8 mouse cellular contexts compared by ENCODE assay signal in the genomic region with DNA sequence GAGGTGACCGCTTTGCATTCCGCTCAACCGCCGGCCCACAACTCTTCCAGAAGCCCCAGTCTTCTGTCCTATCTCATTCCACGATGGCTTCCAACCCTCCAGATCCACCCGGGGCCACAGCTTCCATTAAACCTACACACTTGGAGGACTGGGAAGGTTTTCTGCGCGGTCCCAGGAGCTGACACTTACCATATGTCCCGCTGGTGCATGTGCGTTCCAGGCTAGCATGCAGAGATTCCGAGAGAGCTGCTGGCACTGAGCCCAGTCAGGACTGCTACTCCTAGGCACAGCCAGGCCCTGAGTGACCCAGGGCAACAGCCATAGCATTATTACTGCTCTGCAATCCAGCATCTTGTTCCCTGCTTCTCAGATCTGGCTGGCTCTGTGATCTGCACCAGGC. TPM values are rescaled to one million over a fixed set of nuclear protein-coding genes. Genes with fewer than 3 reads are reported as not detected.
DNase-seq lines count a peak whose midpoint lies in the region; ATAC-seq and TF ChIP-seq lines count a peak whose summit lies in the region.

No protein-coding gene starts in this region.

- H3K27ac ChIP-seq in intestine, embryonic 14.5 days (ENCODE audit: low read depth): peak overlapping the region; percentile 64
- H3K27ac ChIP-seq in intestine, postnatal 0 days (ENCODE audit: low read depth, low read length): no peak overlapping the region
- no peak overlapping the region for H3K27ac ChIP-seq in liver, embryonic 15.5 days (replicated peaks)

- no peak overlapping the region for H3K9ac ChIP-seq in intestine, embryonic 14.5 days (ENCODE audit: low read length)
- no peak overlapping the region for H3K9ac ChIP-seq in intestine, postnatal 0 days (ENCODE audit: low read depth, low read length)
- no peak overlapping the region for H3K9ac ChIP-seq in liver, embryonic 15.5 days

- no peak for TF ChIP-seq CTCF in intestine, postnatal 0 days (IDR thresholded peaks at IDR 0.05; ENCODE audit: low read depth)

- no peak overlapping the region for H3K4me3 ChIP-seq in intestine, embryonic 14.5 days (ENCODE audit: low read depth, low read length)
- H3K4me3 ChIP-seq in intestine, postnatal 0 days (ENCODE audit: low read depth, low read length): no peak overlapping the region
- H3K4me3 ChIP-seq in liver, embryonic 15.5 days (replicated peaks): no peak overlapping the region

- H3K9me3 ChIP-seq in intestine, embryonic 14.5 days (ENCODE audit: control insufficient read depth, low read length): no peaks in the 10 kb centered on the region
- no peaks in the 10 kb centered on the region for H3K9me3 ChIP-seq in intestine, postnatal 0 days (ENCODE audit: control insufficient read depth)
- H3K9me3 ChIP-seq in liver, embryonic 15.5 days (replicated peaks): no peaks in the 10 kb centered on the region

- DNase-seq in intestine, embryonic 14.5 days (ENCODE audit: low spot score): peak; percentile 70
- DNase-seq in adipocyte (ENCODE audit: low spot score): peak; percentile 28
- peak; percentile 69 to 72 for DNase-seq in cerebellum, postnatal 14 days
- no peak for DNase-seq in thymus, postnatal 14 days
- DNase-seq in right cerebral cortex, postnatal 36 days (ENCODE audit: low spot score in 2 of 2): no peak
- no peak for DNase-seq in natural killer cell, adult 2 months (ENCODE audit: low spot score in 2 of 2)

- H3K27me3 ChIP-seq in intestine, embryonic 14.5 days (replicated peaks; ENCODE audit: control insufficient read depth, insufficient read depth, low read length): no peaks in the 10 kb centered on the region
- no peaks in the 10 kb centered on the region for H3K27me3 ChIP-seq in intestine, postnatal 0 days (replicated peaks; ENCODE audit: control insufficient read depth, insufficient read depth, low read length)
- H3K27me3 ChIP-seq in liver, embryonic 15.5 days: no peaks in the 10 kb centered on the region

- no peaks in the 10 kb centered on the region for H3K36me3 ChIP-seq in intestine, embryonic 14.5 days (ENCODE audit: control insufficient read depth, insufficient read depth, low read length)
- peaks cover 4% of the 10 kb centered on the region for H3K36me3 ChIP-seq in intestine, postnatal 0 days (ENCODE audit: control insufficient read depth, insufficient read depth)
- no peaks in the 10 kb centered on the region; the same call in 1 of the 2 replicates for H3K36me3 ChIP-seq in liver, embryonic 15.5 days (replicated peaks)

- peaks cover 16% of the 10 kb centered on the region for H3K4me1 ChIP-seq in intestine, embryonic 14.5 days (replicated peaks; ENCODE audit: control insufficient read depth, insufficient read depth, low read length)
- no peaks in the 10 kb centered on the region for H3K4me1 ChIP-seq in intestine, postnatal 0 days (replicated peaks; ENCODE audit: control insufficient read depth, insufficient read depth, low read length)
- H3K4me1 ChIP-seq in liver, embryonic 15.5 days (replicated peaks): peaks cover 17% of the 10 kb centered on the region

- 55% methylated on average over 11 of the region's 11 CpGs for WGBS in intestine, embryonic 14.5 days
- 60% methylated on average over 11 of the region's 11 CpGs for WGBS in intestine, postnatal 0 days
- 75% methylated on average over 11 of the region's 11 CpGs for WGBS in liver, embryonic 15.5 days (ENCODE audit: insufficient replicate concordance)

- no peak overlapping the region for H3K4me2 ChIP-seq in intestine, embryonic 14.5 days (ENCODE audit: low read length)
- no peak overlapping the region for H3K4me2 ChIP-seq in intestine, postnatal 0 days (replicated peaks; ENCODE audit: low read depth)
- H3K4me2 ChIP-seq in liver, embryonic 15.5 days: no peak overlapping the region

- ATAC-seq in intestine, embryonic 14.5 days (replicated peaks; ENCODE audit: low FRiP score, low TSS enrichment, low read depth): peak; percentile 56
- ATAC-seq in intestine, postnatal 0 days: no peak
- 0 out of 2 replicates have a peak, but pooled peaks have one; percentile 20 for ATAC-seq in liver, embryonic 15.5 days (ENCODE audit: insufficient read depth)

RNA-seq across cellular contexts. Expression of gene Il23a, which starts 0.9 kb away (rescaled TPM):
- 0.77 TPM in 2 replicates for polyA plus RNA-seq in intestine, embryonic 14.5 days (2014; fragmentation: Nextera tagmentation; extraction: Ambion mirVana)
- polyA plus RNA-seq in intestine, postnatal 0 days (2015; fragmentation: Nextera tagmentation; extraction: Ambion mirVana): 0.22 and 0.46 TPM in 2 replicates
- polyA plus RNA-seq in liver, embryonic 15.5 days (2015; fragmentation: Nextera tagmentation; extraction: Ambion mirVana): not detected in 2 replicates

RNA-seq across cellular contexts. Expression of gene Pan2, which starts 5.5 kb away (rescaled TPM):
- polyA plus RNA-seq in intestine, embryonic 14.5 days (2014; fragmentation: Nextera tagmentation; extraction: Ambion mirVana): 32.7 and 35.0 TPM in 2 replicates
- 11.5 and 14.0 TPM in 2 replicates for polyA plus RNA-seq in intestine, postnatal 0 days (2015; fragmentation: Nextera tagmentation; extraction: Ambion mirVana)
- polyA plus RNA-seq in liver, embryonic 15.5 days (2015; fragmentation: Nextera tagmentation; extraction: Ambion mirVana): 12.9 and 14.3 TPM in 2 replicates

RNA-seq across cellular contexts. Expression of gene Cnpy2, which starts 24.6 kb away (rescaled TPM):
- polyA plus RNA-seq in intestine, embryonic 14.5 days (2014; fragmentation: Nextera tagmentation; extraction: Ambion mirVana): 308 and 317 TPM in 2 replicates
- 254 and 273 TPM in 2 replicates for polyA plus RNA-seq in intestine, postnatal 0 days (2015; fragmentation: Nextera tagmentation; extraction: Ambion mirVana)
- polyA plus RNA-seq in liver, embryonic 15.5 days (2015; fragmentation: Nextera tagmentation; extraction: Ambion mirVana): 85.8 and 90.0 TPM in 2 replicates

RNA-seq across cellular contexts. Expression of gene Stat2, which starts 27.3 kb away (rescaled TPM):
- 12.0 and 12.8 TPM in 2 replicates for polyA plus RNA-seq in intestine, embryonic 14.5 days (2014; fragmentation: Nextera tagmentation; extraction: Ambion mirVana)
- 23.2 and 26.7 TPM in 2 replicates for polyA plus RNA-seq in intestine, postnatal 0 days (2015; fragmentation: Nextera tagmentation; extraction: Ambion mirVana)
- polyA plus RNA-seq in liver, embryonic 15.5 days (2015; fragmentation: Nextera tagmentation; extraction: Ambion mirVana): 6.8 and 8.4 TPM in 2 replicates

RNA-seq across cellular contexts. Expression of gene Apof, which starts 29.2 kb away (rescaled TPM):
- 0.15 TPM in 1 of 2 replicates, not detected in the other for polyA plus RNA-seq in intestine, embryonic 14.5 days (2014; fragmentation: Nextera tagmentation; extraction: Ambion mirVana)
- 0.12 TPM in 2 replicates for polyA plus RNA-seq in intestine, postnatal 0 days (2015; fragmentation: Nextera tagmentation; extraction: Ambion mirVana)
- 147 and 195 TPM in 2 replicates for polyA plus RNA-seq in liver, embryonic 15.5 days (2015; fragmentation: Nextera tagmentation; extraction: Ambion mirVana)

Comparison
In these comparisons a context has a peak if more than half of its experiments do, and no peak if none do; other contexts are left out.
1. DNase-seq: peak in intestine, embryonic 14.5 days (single experiment), adipocyte (single experiment) and cerebellum, postnatal 14 days (2 of 2); none in thymus, postnatal 14 days (single experiment), right cerebral cortex, postnatal 36 days (0 of 2) and natural killer cell, adult 2 months (0 of 2).